ENCODE assay signal across 17 mouse cellular contexts in genomic region chr16:31740704-31741103, GRCm38 (mm10).
DNase-seq lines count a peak whose midpoint lies in the region; ATAC-seq and TF ChIP-seq lines count a peak whose summit lies in the region.
"Had no signal": no experiment of that assay in that cellular context is flagged by ENCODE, and none has a peak within 500 bp of the region (broad histone marks: within the 10 kb centered on the region; RNA-seq: fewer than 3 reads in every experiment).

No protein-coding gene starts in this region.

- H3K27ac ChIP-seq in lung, embryonic 15.5 days = peak overlapping the region; percentile 29
- peak overlapping the region; percentile 68 for H3K27ac ChIP-seq in heart, embryonic 15.5 days
- H3K27ac ChIP-seq: forebrain, embryonic 13.5 days; left cerebral cortex, adult 2 months; limb, embryonic 10.5 days; stomach, embryonic 15.5 days had no signal

- WGBS in lung, embryonic 15.5 days = 65% methylated on average over 5 of the region's 5 CpGs
- WGBS in lung, adult 2 months = 71% methylated on average over 5 of the region's 5 CpGs
- 68% methylated on average over 5 of the region's 5 CpGs for WGBS in heart, embryonic 15.5 days

- intact Hi-C loops in heart, postnatal 14 days (cut with DNase I) = no loop called here

- peaks cover 10% of the 10 kb centered on the region; the same call in 1 of the 2 replicates for H3K36me3 ChIP-seq in lung, embryonic 15.5 days
- H3K36me3 ChIP-seq in heart, embryonic 15.5 days = peaks cover 4% of the 10 kb centered on the region; the same call in 1 of the 2 replicates
- H3K36me3 ChIP-seq: stomach, embryonic 15.5 days had no signal

- no peak overlapping the region for H3K4me3 ChIP-seq in lung, embryonic 15.5 days
- no peak overlapping the region for H3K4me3 ChIP-seq in lung, adult 2 months (replicated peaks; ENCODE audit: extremely low read depth, low read depth, low read length)
- H3K4me3 ChIP-seq in heart, embryonic 15.5 days = no peak overlapping the region
- H3K4me3 ChIP-seq: forebrain, embryonic 13.5 days; left cerebral cortex, adult 2 months; limb, embryonic 10.5 days; megakaryocyte, embryonic 14.5 days; stomach, embryonic 15.5 days had no signal

- H3K9ac ChIP-seq in lung, embryonic 15.5 days = no peak overlapping the region
- no peak overlapping the region for H3K9ac ChIP-seq in heart, embryonic 15.5 days
- H3K9ac ChIP-seq: forebrain, embryonic 13.5 days; lung, embryonic 14.5 days; stomach, embryonic 15.5 days had no signal

- H3K4me1 ChIP-seq in lung, embryonic 15.5 days = peaks cover 11% of the 10 kb centered on the region; the same call in 1 of the 2 replicates
- H3K4me1 ChIP-seq in lung, adult 2 months (ENCODE audit: control insufficient read depth, insufficient read depth, low read length) = peaks cover 3% of the 10 kb centered on the region
- peaks cover 16% of the 10 kb centered on the region for H3K4me1 ChIP-seq in heart, embryonic 15.5 days (replicated peaks)
- H3K4me1 ChIP-seq: forebrain, embryonic 13.5 days had no signal

- no peak for ATAC-seq in lung, embryonic 15.5 days (ENCODE audit: borderline replicate concordance, extremely low read depth, low FRiP score, low TSS enrichment)
- no peak for ATAC-seq in heart, embryonic 15.5 days (replicated peaks; ENCODE audit: insufficient number of reproducible peaks, insufficient read depth, low FRiP score, low read depth)
- ATAC-seq: forebrain, embryonic 13.5 days had no signal

- no peak overlapping the region for H3K4me2 ChIP-seq in lung, embryonic 15.5 days
- H3K4me2 ChIP-seq in heart, embryonic 15.5 days = no peak overlapping the region
- H3K4me2 ChIP-seq: forebrain, embryonic 13.5 days; liver, embryonic 11.5 days; lung, embryonic 14.5 days; stomach, embryonic 15.5 days had no signal

- no peaks in the 10 kb centered on the region for H3K9me3 ChIP-seq in lung, embryonic 15.5 days
- peaks cover 5% of the 10 kb centered on the region; the same call in 1 of the 2 replicates for H3K9me3 ChIP-seq in heart, embryonic 15.5 days (replicated peaks)
- H3K9me3 ChIP-seq: limb, embryonic 10.5 days; stomach, embryonic 15.5 days had no signal

- TF ChIP-seq POLR2A in lung, adult 2 months (IDR thresholded peaks at IDR 0.05; ENCODE audit: borderline replicate concordance, extremely low read depth, low read depth, low read length) = no peak

- TF ChIP-seq CTCF in lung, adult 2 months (IDR thresholded peaks at IDR 0.05; ENCODE audit: insufficient read depth, low read length) = no peak

- H3K27me3 ChIP-seq in lung, embryonic 15.5 days = no peaks in the 10 kb centered on the region
- H3K27me3 ChIP-seq in heart, embryonic 15.5 days = no peaks in the 10 kb centered on the region
- H3K27me3 ChIP-seq: forebrain, embryonic 13.5 days; megakaryocyte, embryonic 14.5 days; stomach, embryonic 15.5 days had no signal

- DNase-seq in heart, adult 11 months = peak; percentile 95
- DNase-seq in heart, postnatal 14 days = no peak
- DNase-seq in lung, adult 2 months = no peak
- DNase-seq in ZHBTc4 (ENCODE audit: low read depth, low spot score) = peak; percentile 40
- no peak for DNase-seq in adrenal gland, postnatal 36 days
- DNase-seq in spleen, postnatal 14 days (ENCODE audit: low spot score in 2 of 2) = no peak
- DNase-seq: embryo, embryonic 11 days; right cerebral cortex, adult 18-20 months had no signal

Comparison
In these comparisons a context has a peak if more than half of its experiments do, and no peak if none do; other contexts are left out.
1. DNase-seq: peak in heart, adult 11 months (single experiment) and ZHBTc4 (single experiment); none in heart, postnatal 14 days (0 of 2), lung, adult 2 months (single experiment), adrenal gland, postnatal 36 days (0 of 2) and spleen, postnatal 14 days (0 of 2).